Mouse (Mus musculus) leukemia stem cell, adult 10-12 weeks (primary cell): ENCODE data around the gene Olfr934. TPM values are rescaled to one million over a fixed set of nuclear protein-coding genes. Genes with fewer than 3 reads are reported as not detected.

Source experiments
- polyA plus RNA-seq: library from polyadenylated mRNA; stranded (reverse); fragments of >175 nt; gene quantifications from 2 replicates; pipeline ENCODE4 v1.2.3, GENCODE M21; 2012; ENCODE audit warnings: low replicate concordance

Olfr934 gene
- not detected in 2 replicates for polyA plus RNA-seq

DNA sequence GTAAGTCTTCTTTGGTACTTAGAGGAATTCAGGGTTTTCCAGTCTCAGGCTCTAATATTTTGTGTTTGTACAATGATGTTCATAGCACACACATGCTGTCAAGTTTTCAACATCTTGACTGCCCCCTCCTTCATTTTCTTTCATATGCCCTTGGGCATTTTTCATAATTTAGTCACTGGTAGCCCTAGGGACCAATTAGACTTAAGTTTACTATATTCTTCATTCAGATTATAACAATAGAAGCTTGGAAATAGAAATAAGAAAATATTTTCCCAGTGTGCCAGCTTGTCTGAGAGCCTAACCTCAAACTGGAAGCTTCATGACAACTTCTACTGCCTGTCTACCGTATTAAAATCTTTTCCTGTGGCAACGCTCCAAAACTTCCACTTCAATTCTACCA lies at the start of gene Olfr934:
TSS of gene Olfr934 (minus strand) at position 101 of the 400 bp plus-strand sequence.

GRCm38 (mm10) chr9:39023277-39023676 lies 35.2 kb upstream of the Olfr934 start, which contains the start of gene Olfr146:
Gene Olfr146 (minus strand): TSS chr9:39023377.

DNA sequence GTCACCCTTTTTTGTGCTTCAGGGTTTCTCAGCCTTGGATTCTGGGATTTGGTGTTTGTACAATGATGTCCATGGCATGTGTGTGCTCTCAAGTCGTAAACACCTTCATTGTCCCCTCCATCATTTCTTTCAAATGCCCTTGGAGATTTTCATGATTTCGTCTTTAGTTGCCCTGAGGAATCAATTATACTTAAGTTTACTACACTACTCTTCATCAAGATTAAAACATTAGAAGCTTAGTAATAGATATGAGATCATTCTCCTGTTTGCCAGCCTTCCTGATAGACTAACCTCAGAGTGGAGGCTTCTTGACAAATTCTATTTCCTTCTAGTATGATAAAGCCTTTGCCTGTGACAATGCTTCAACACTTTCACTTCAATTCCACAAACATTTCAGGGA lies 11.5 kb upstream of the Olfr934 start, which contains the start of gene Olfr935:
TSS of gene Olfr935 (minus strand) at position 101 of the 400 bp plus-strand sequence.

GRCm38 (mm10) chr9:38972013-38972412 lies 16.1 kb downstream of the Olfr934 start, which contains the start of gene Olfr933:
Gene Olfr933 (plus strand): TSS chr9:38972313.

Other genes starting within 250 kb of the Olfr934 start
- gene Olfr920, start 236.0 kb downstream of the Olfr934 start, polyA plus RNA-seq, result not detected in 2 replicates
- gene Olfr921, start 215.2 kb downstream of the Olfr934 start, polyA plus RNA-seq, result not detected in 2 replicates
- gene Olfr922, start 173.7 kb downstream of the Olfr934 start, polyA plus RNA-seq, result 0.05 TPM in 1 of 2 replicates, not detected in the other
- gene Olfr923, start 161.8 kb downstream of the Olfr934 start, polyA plus RNA-seq, result not detected in 2 replicates
- gene Olfr924, start 143.9 kb downstream of the Olfr934 start, polyA plus RNA-seq, result not detected in 2 replicates
- not detected in 2 replicates for gene Olfr26, start 133.3 kb downstream of the Olfr934 start, polyA plus RNA-seq
- gene Olfr926, start 111.2 kb downstream of the Olfr934 start, polyA plus RNA-seq, result not detected in 2 replicates
- gene Olfr930, start 58.5 kb downstream of the Olfr934 start, polyA plus RNA-seq, result not detected in 2 replicates
- gene Olfr933, start 16.0 kb downstream of the Olfr934 start, polyA plus RNA-seq, result not detected in 2 replicates
- gene Olfr935, start 11.4 kb upstream of the Olfr934 start, polyA plus RNA-seq, result not detected in 2 replicates
- not detected in 2 replicates for gene Olfr146, start 35.1 kb upstream of the Olfr934 start, polyA plus RNA-seq
- not detected in 2 replicates for gene Olfr937, start 76.6 kb upstream of the Olfr934 start, polyA plus RNA-seq
- gene Olfr938, start 90.6 kb upstream of the Olfr934 start, polyA plus RNA-seq, result not detected in 2 replicates
- gene Olfr27, start 139.8 kb upstream of the Olfr934 start, polyA plus RNA-seq, result not detected in 2 replicates
- gene Olfr943, start 178.0 kb upstream of the Olfr934 start, polyA plus RNA-seq, result 0.06 TPM in 1 of 2 replicates, not detected in the other
- not detected in 2 replicates for gene Olfr944, start 213.6 kb upstream of the Olfr934 start, polyA plus RNA-seq